Mouse (Mus musculus) kidney, postnatal 0 days (tissue): ENCODE results near the gene Sema3e. TPM values are rescaled to one million over a fixed set of nuclear protein-coding genes. Genes with fewer than 3 reads are reported as not detected.

Source experiments
- ATAC-seq: fragments of 200-750 bp; cut with Nextera tagmentation; replicated peaks from 2 replicates; pipeline ENCODE4 v1.8.0; 2017; ENCODE audit warnings: low read depth, moderate number of reproducible peaks, moderate TSS enrichment, moderate library complexity; ENCODE audit not compliant: low FRiP score
- DNase-seq: peaks from one replicate; pipeline ENCODE4 v3.0.0-alpha.2; 2016; ENCODE audit warnings: low spot score
- H3K27ac ChIP-seq: fragments of 300-500 bp; sonication (generic); 2 replicates; pipeline ENCODE4 v1.5.1; 2014; ENCODE audit warnings: mild to moderate bottlenecking
- H3K27me3 ChIP-seq: fragments of 300-500 bp; sonication (generic); 2 replicates; pipeline ENCODE4 v1.6.1; 2014; ENCODE audit warnings: low read length, mixed read lengths; ENCODE audit not compliant: insufficient read depth
- H3K36me3 ChIP-seq: fragments of 300-500 bp; sonication (generic); 2 replicates; pipeline ENCODE4 v1.6.1; 2014; ENCODE audit warnings: low read length, mixed read lengths; ENCODE audit not compliant: insufficient read depth
- H3K4me1 ChIP-seq: fragments of 300-500 bp; sonication (generic); replicated peaks from 2 replicates; pipeline ENCODE4 v1.6.1; 2014; ENCODE audit warnings: antibody characterized with exemption, low read length, mixed read lengths; ENCODE audit not compliant: insufficient read depth
- H3K4me2 ChIP-seq: fragments of 300-500 bp; sonication (generic); 2 replicates; pipeline ENCODE4 v1.6.1; 2014; ENCODE audit warnings: mild to moderate bottlenecking, low read length, moderate library complexity, mixed read lengths
- H3K4me3 ChIP-seq: fragments of 300-500 bp; sonication (generic); replicated peaks from 2 replicates; pipeline ENCODE4 v1.5.1; 2014; ENCODE audit warnings: low read depth, low read length
- H3K9ac ChIP-seq: fragments of 300-500 bp; sonication (generic); 2 replicates; pipeline ENCODE4 v1.6.1; 2014; ENCODE audit warnings: low read depth, low read length
- H3K9me3 ChIP-seq: fragments of 300-500 bp; sonication (generic); replicated peaks from 2 replicates; pipeline ENCODE4 v1.6.1; 2016; ENCODE audit warnings: low read length, inconsistent platforms, mixed read lengths
- CTCF ChIP-seq: IDR thresholded peaks from 2 replicates; pipeline ENCODE4 v1.5.1; 2016; ENCODE audit warnings: antibody characterized with exemption, low read depth, mild to moderate bottlenecking, moderate library complexity
- WGBS: fragments of 180-500 bp; shearing (Covaris S2); extraction: QIAGEN DNeasy Blood & Tissue Kit; methylation state at CpG from one replicate; pipeline ENCODE4 v1.1.7; 2014; 5-methylcytosine and 5-hydroxymethylcytosine counted together
- polyA plus RNA-seq: library from polyadenylated mRNA; unstranded; fragments of >200 nt; fragmentation: Nextera tagmentation; extraction: Ambion mirVana; gene quantifications from 2 replicates; pipeline ENCODE4 v1.2.1, GENCODE M21; 2015

Gene Sema3e
- 1.6 and 1.8 TPM in 2 replicates for polyA plus RNA-seq

- ATAC-seq (peak; percentile 68), DNase-seq (peak; percentile 24)
- H3K4me1 ChIP-seq: no peaks in the 10 kb centered on the region
- no peaks in the 10 kb centered on the region for H3K36me3 ChIP-seq
- peak within 1 kb of the TSS; percentile 42 for H3K4me3 ChIP-seq
- no peak for TF ChIP-seq CTCF
- WGBS: under 1% methylated on average over 47 of the region's 47 CpGs
- H3K9me3 ChIP-seq: no peaks in the 10 kb centered on the region; the same call in 1 of the 2 replicates
- H3K27ac ChIP-seq: no peak within 1 kb of the TSS
- H3K4me2 ChIP-seq: peak within 1 kb of the TSS; percentile 74
- H3K9ac ChIP-seq: peak within 1 kb of the TSS; percentile 23; the same call in 1 of the 2 replicates
- H3K27me3 ChIP-seq: no peaks in the 10 kb centered on the region; the same call in 1 of the 2 replicates
Measured at GRCm38 (mm10) chr5:14025205-14026124, at the start of gene Sema3e. Gene Sema3e (plus strand): TSS chr5:14025276.

GRCm38 (mm10) chr5:13977576-13977975 is 47.5 kb upstream of the Sema3e start:
- ATAC-seq: no peak
- H3K9me3 ChIP-seq: no peaks in the 10 kb centered on the region
- no peak overlapping the region for H3K9ac ChIP-seq
- H3K4me1 ChIP-seq: no peaks in the 10 kb centered on the region
- DNase-seq: no peak
- no peaks in the 10 kb centered on the region for H3K36me3 ChIP-seq
- no peak for TF ChIP-seq CTCF
- H3K27me3 ChIP-seq: no peaks in the 10 kb centered on the region
- H3K27ac ChIP-seq: no peak overlapping the region
- no peak overlapping the region for H3K4me2 ChIP-seq
- 32% methylated on average over 3 of the region's 3 CpGs for WGBS
- H3K4me3 ChIP-seq: no peak overlapping the region

GRCm38 (mm10) chr5:13979156-13979555 is 45.9 kb upstream of the Sema3e start:
- no peak overlapping the region for H3K4me2 ChIP-seq
- no peak for TF ChIP-seq CTCF
- H3K9ac ChIP-seq: no peak overlapping the region
- H3K36me3 ChIP-seq: no peaks in the 10 kb centered on the region
- 88% methylated on average over 4 of the region's 4 CpGs for WGBS
- no peaks in the 10 kb centered on the region for H3K27me3 ChIP-seq
- DNase-seq: no peak
- H3K4me3 ChIP-seq: no peak overlapping the region
- no peak for ATAC-seq
- H3K27ac ChIP-seq: no peak overlapping the region
- H3K4me1 ChIP-seq: no peaks in the 10 kb centered on the region
- no peaks in the 10 kb centered on the region for H3K9me3 ChIP-seq

GRCm38 (mm10) chr5:13982417-13983054 is 42.5 kb upstream of the Sema3e start:
- H3K27ac ChIP-seq: no peak overlapping the region
- WGBS: 48% methylated on average over 7 of the region's 7 CpGs
- H3K4me2 ChIP-seq: no peak overlapping the region
- no peak overlapping the region for H3K9ac ChIP-seq
- ATAC-seq (no peak), DNase-seq (no peak)
- TF ChIP-seq CTCF: no peak
- H3K36me3 ChIP-seq: no peaks in the 10 kb centered on the region
- H3K9me3 ChIP-seq: no peaks in the 10 kb centered on the region
- no peaks in the 10 kb centered on the region for H3K4me1 ChIP-seq
- H3K27me3 ChIP-seq: no peaks in the 10 kb centered on the region
- H3K4me3 ChIP-seq: no peak overlapping the region

GRCm38 (mm10) chr5:13983608-13984007 is 41.5 kb upstream of the Sema3e start:
- 68% methylated on average over 4 of the region's 4 CpGs for WGBS
- TF ChIP-seq CTCF: no peak

GRCm38 (mm10) chr5:13985669-13986068 is 39.4 kb upstream of the Sema3e start:
- Histone ChIP-seq H3K27ac (no peak overlapping the region), H3K4me1 (no peaks in the 10 kb centered on the region), H3K9me3 (no peaks in the 10 kb centered on the region), H3K4me2 (no peak overlapping the region), H3K4me3 (no peak overlapping the region), H3K36me3 (no peaks in the 10 kb centered on the region), H3K27me3 (no peaks in the 10 kb centered on the region), H3K9ac (no peak overlapping the region)
- ATAC-seq (no peak), DNase-seq (no peak)
- TF ChIP-seq CTCF: no peak
- 93% methylated on average over 3 of the region's 3 CpGs for whole genome bisulfite sequencing

More at GRCm38 (mm10) chr5:13983608-13984007, 41.5 kb upstream of the Sema3e start:
- ATAC-seq (no peak), DNase-seq (no peak)
- Histone ChIP-seq H3K27ac (no peak overlapping the region), H3K4me2 (no peak overlapping the region), H3K4me1 (no peaks in the 10 kb centered on the region), H3K9me3 (no peaks in the 10 kb centered on the region), H3K4me3 (no peak overlapping the region), H3K27me3 (no peaks in the 10 kb centered on the region), H3K9ac (no peak overlapping the region), H3K36me3 (no peaks in the 10 kb centered on the region)
